Mouse (Mus musculus) ovary, adult 18-20 months (tissue): ENCODE measurements around the gene Olfr1019.

Experiments used
- DNase-seq: peaks from one replicate; pipeline ENCODE4 v3.0.0; 2022; ENCODE audit warnings: low spot score, mixed read lengths

The Olfr1019 gene

DNA sequence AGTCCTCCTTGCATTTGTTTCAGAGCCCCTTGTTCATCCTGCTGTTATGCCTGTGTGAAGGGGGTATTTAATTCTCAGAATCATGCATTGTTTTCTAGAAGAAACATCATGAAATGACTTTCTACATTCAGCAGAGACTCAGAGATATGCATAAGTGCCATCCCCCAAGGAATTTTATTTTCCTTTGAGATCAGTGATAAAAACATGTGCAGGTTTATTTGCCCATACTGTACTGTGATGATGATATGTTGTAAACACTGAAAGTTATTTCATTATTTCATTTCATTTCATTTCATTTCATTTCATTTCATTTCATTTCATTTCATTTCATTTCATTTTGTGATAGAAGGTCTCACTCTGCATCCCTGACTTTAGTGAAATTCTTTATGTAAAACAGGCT, at the start of gene Olfr1019:
Olfr1019 (minus strand) TSS at position 101 of the 400 bp plus-strand sequence.
- no peak for DNase-seq

GRCm38 (mm10) chr2:85885340-85885739, 40.1 kb upstream of the Olfr1019 start, which contains the start of gene Olfr1023:
TSS of gene Olfr1023 (plus strand) at chr2:85885640.
- no peak for DNase-seq

GRCm38 (mm10) chr2:85868294-85868693, 23.0 kb upstream of the Olfr1019 start, which contains the start of gene Olfr1022:
TSS of gene Olfr1022 (plus strand) at chr2:85868594.
- no peak for DNase-seq

DNA sequence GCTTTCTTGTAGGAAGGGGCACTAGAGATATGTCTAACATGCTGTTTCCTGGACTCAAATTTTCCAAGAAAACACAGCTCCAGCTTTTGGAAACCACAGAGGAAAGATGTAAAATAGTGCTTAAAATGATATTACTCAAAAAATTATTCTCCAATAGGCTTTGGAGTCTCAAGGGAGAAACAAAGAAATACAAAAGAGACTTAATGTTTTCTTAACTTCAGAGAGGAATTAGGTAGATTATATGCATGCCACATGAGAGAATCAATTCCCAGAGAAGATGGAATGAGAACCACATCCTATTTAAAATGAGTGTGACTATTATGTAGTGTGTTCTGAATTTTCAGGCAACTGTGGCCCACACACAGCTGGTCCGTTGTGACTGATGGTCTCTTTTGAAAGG, 1.4 kb upstream of the Olfr1019 start, which contains the start of gene Olfr1020:
Olfr1020 (plus strand) TSS at position 301 of the 400 bp plus-strand sequence.
- no peak for DNase-seq

GRCm38 (mm10) chr2:85818179-85818578, 27.1 kb downstream of the Olfr1019 start, which contains the start of gene Olfr1018:
TSS of gene Olfr1018 (plus strand) at chr2:85818479.
- DNase-seq = no peak

DNA sequence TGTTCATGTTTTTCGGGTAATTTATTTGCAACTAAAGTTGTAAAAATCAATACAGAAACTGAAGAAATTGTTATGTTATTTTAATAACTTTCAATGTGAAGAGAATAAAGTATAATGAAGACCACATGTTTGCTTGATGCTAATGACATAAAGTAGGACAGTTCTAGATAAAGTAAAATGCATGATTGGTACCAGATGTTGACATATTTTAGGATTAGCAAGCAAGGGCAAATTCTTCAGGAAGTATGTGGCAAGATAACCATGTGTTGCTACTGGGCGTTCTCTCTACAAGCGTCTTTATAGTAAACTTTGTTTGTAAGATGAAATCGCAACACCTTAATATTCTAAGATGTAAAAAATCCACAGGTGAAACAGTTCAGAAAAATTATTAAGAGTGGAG, 40.8 kb downstream of the Olfr1019 start:
- no peak for DNase-seq

- DNase-seq = no peak
These were observed 42.8 kb downstream of the Olfr1019 start, which contains the start of gene Olfr1016 for GRCm38 (mm10) chr2:85802444-85802843. TSS of gene Olfr1016 (minus strand) at chr2:85802544.

DNA sequence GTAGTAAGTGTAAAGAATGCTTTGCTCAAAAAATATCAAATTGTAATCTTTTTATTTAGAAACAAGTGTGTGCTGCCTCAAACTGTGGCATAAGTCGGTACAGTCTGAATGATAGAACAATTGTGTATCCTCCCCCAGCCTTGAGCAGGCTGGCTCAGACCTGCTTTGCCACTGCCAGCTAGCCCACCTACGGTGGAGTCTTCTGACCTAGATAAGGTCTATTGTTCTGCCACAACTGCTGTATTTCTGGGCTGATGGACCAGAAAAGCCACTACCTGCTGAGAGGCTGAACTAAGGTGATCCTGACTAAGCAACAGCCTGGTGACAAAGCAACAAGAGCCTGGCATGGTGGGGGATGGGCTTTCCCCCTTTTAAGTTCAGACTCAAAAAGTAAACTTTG, 53.0 kb downstream of the Olfr1019 start:
- no peak for DNase-seq
